Mouse (Mus musculus) stomach, embryonic 15.5 days (tissue): ENCODE measurements at regions not wholly inside any gene's neighbourhood (a gene's known extent, or its start where the extent isn't known, plus 50 kb on each side); places are given as distances from the start of the nearest gene placed in this dataset.

Experiments used
- ATAC-seq: fragments of 200-750 bp; cut with Nextera tagmentation; 2 replicates; pipeline ENCODE4 v1.8.0; 2017; ENCODE audit warnings: low read depth, moderate number of reproducible peaks, moderate TSS enrichment; ENCODE audit not compliant: insufficient read depth, low FRiP score
- H3K27ac ChIP-seq: fragments of 300-500 bp; sonication (generic); 2 replicates; pipeline ENCODE4 v1.5.1; 2015; ENCODE audit warnings: mild to moderate bottlenecking, inconsistent platforms
- H3K27me3 ChIP-seq: fragments of 300-500 bp; sonication (generic); replicated peaks from 2 replicates; pipeline ENCODE4 v1.6.1; 2015; ENCODE audit warnings: inconsistent platforms
- H3K36me3 ChIP-seq: fragments of 300-500 bp; sonication (generic); 2 replicates; pipeline ENCODE4 v1.6.1; 2015; ENCODE audit warnings: inconsistent platforms
- H3K4me1 ChIP-seq: fragments of 300-500 bp; sonication (generic); 2 replicates; pipeline ENCODE4 v1.6.1; 2015; ENCODE audit warnings: inconsistent platforms
- H3K4me2 ChIP-seq: fragments of 300-500 bp; sonication (generic); 2 replicates; pipeline ENCODE4 v1.6.1; 2015; ENCODE audit warnings: mild to moderate bottlenecking, inconsistent platforms
- H3K4me3 ChIP-seq: fragments of 300-500 bp; sonication (generic); replicated peaks from 2 replicates; pipeline ENCODE4 v1.5.1; 2015; ENCODE audit warnings: inconsistent platforms
- H3K9ac ChIP-seq: fragments of 300-500 bp; sonication (generic); 2 replicates; pipeline ENCODE4 v1.6.1; 2015; ENCODE audit warnings: inconsistent platforms
- H3K9me3 ChIP-seq: fragments of 300-500 bp; sonication (generic); 2 replicates; pipeline ENCODE4 v1.6.1; 2016; ENCODE audit warnings: inconsistent platforms
- WGBS: fragments of 180-500 bp; shearing (Covaris S2); methylation state at CpG from one replicate; pipeline ENCODE4 v1.1.7; 2015; 5-methylcytosine and 5-hydroxymethylcytosine counted together

DNA sequence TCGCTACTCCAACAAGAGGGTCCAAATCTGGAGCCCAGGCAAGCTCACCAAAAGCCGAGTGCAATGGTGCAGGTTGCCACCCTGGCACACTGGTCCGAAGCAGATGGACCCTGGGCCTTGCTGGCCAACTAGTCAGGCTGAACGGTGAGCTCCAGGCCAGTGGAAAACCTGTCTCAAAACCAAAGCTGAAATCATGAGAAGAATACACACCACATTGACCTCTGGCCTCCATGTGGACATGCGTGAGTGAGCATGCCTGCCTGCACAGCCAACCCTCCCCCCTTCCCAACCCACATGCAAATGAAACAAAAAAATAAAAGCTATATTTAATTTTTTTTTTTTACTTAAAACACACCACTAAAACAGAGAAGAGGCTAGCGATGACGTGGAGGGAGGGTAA lies 80.8 kb downstream of the Tex35 start:
- Histone ChIP-seq H3K36me3 (no peaks in the 10 kb centered on the region), H3K27ac (no peak overlapping the region), H3K4me1 (no peaks in the 10 kb centered on the region), H3K9me3 (no peaks in the 10 kb centered on the region), H3K4me2 (no peak overlapping the region), H3K9ac (no peak overlapping the region), H3K4me3 (no peak overlapping the region), H3K27me3 (no peaks in the 10 kb centered on the region)
- no peak for ATAC-seq
- 88% methylated on average over 7 of the region's 7 CpGs for whole genome bisulfite sequencing

DNA sequence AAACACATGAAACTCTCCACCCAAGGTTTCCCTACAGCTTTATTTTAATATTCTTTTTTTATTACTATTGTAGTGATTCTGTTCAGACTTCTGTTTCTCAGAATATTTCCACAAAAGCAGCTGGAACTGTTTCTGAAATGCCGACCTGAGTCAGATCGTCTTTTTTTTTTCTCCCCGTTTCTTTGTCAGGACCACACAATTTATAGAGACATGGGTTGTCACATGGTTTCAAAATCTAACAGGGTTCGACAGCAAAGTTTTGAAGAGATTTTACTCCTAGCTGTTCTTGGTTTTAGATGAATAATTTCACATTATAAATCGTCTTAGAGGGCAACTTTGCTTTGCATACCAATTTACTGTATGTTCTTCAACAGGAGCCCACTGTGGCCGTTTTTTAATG lies 84.0 kb upstream of the Ralgps2 start:
- Histone ChIP-seq H3K27ac (no peak overlapping the region), H3K4me2 (no peak overlapping the region), H3K4me1 (no peaks in the 10 kb centered on the region), H3K9me3 (no peaks in the 10 kb centered on the region), H3K9ac (no peak overlapping the region), H3K36me3 (no peaks in the 10 kb centered on the region), H3K4me3 (no peak overlapping the region), H3K27me3 (no peaks in the 10 kb centered on the region)
- no peak for ATAC-seq
- 61% methylated on average over 6 of the region's 6 CpGs for WGBS

DNA sequence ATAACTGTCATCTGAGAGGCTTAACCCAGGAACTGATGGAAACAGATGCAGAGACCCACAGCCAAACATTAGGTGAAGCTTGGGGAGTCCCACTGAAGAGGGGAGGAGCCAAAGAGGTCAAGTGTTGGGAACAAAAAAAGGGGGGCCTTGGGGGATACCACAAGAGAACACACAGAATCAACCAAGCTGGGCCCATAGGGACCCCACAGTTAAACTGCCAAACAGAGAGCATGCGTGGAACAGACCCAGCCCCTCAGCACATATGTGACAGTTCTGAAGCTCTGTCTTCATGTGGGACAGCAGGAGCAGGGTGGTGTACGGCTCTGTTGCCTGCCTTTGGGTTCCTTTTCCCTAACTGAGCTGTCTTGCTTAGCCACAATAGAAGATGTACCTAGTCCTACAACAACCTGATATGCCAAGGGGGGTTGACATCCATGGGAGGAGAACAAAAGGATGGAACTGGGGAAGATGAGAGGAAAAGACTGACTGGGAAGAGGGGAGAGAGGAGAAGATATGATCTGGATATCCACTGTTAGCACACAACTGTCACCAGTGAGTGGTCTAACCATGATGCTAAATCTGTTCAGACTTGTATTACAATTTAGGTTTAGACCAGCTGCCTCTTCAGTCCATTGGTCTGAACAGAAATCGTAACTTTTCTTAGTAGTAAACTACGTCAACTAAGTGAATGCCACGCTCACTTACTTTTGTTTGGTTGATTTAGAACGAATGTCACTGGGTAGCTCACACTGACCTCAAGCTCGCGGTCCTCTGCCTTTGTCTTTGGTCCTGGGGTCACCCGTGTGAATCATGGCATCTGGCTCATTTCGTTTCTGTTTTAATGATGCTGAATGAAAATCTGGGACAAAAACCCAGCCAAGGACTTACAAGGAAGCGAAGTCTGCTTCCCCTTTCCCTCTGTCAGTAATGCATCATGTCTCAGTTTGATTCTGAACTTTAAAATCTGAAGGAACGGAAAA lies 83.3 kb upstream of the Ralgps2 start:
- Histone ChIP-seq H3K9me3 (no peaks in the 10 kb centered on the region), H3K27ac (no peak overlapping the region), H3K36me3 (no peaks in the 10 kb centered on the region), H3K9ac (no peak overlapping the region), H3K4me1 (no peaks in the 10 kb centered on the region), H3K4me3 (no peak overlapping the region), H3K27me3 (no peaks in the 10 kb centered on the region), H3K4me2 (no peak overlapping the region)
- ATAC-seq: no peak
- 79% methylated on average over 12 of the region's 12 CpGs for WGBS

DNA sequence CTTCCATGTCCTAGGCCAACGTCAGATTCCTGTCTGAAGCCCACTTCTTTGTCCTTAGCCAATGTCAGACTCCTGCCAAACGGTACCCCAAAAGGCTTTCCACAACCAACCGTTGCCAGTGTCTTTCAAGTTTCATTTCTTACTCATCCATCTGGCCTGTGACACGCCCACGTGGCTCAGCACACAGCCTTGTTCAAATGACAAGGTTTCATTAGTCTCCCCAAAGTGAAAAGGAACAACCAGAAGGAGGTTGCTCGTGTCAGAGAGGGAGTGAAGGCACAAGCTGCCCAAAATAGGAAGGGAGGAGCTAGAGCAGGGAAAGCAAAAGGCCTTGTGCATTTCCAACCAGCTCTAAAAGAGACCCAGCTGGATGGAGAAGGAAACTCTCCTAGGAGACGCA lies 80.5 kb upstream of the Ralgps2 start:
- Histone ChIP-seq H3K4me1 (no peaks in the 10 kb centered on the region), H3K4me3 (no peak overlapping the region), H3K27ac (no peak overlapping the region), H3K9ac (no peak overlapping the region), H3K27me3 (no peaks in the 10 kb centered on the region), H3K4me2 (no peak overlapping the region), H3K36me3 (no peaks in the 10 kb centered on the region), H3K9me3 (no peaks in the 10 kb centered on the region)
- 51% methylated on average over 7 of the region's 7 CpGs for WGBS
- no peak for ATAC-seq

DNA sequence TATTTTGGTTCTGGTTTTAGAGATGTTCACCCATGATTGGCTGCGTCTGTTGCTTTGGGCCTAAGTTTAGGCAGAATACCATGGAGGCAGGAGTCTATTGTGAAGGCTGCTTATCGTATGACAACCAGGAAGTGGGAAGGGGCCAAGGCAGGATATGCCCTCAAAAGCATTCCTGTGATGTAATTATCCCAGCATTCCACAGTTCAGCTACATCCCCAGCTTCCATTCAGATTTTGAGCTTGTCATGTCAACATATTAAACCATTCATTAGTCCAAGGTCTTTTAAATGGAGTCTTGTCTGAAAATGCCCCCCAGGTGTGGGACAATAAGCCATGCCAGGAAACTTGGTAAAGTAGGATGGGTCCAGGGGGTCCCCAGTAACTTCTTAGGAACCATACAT lies 79.3 kb upstream of the Ralgps2 start:
- Histone ChIP-seq H3K36me3 (no peaks in the 10 kb centered on the region), H3K27ac (no peak overlapping the region), H3K4me1 (no peaks in the 10 kb centered on the region), H3K27me3 (no peaks in the 10 kb centered on the region), H3K4me2 (no peak overlapping the region), H3K4me3 (no peak overlapping the region), H3K9me3 (no peaks in the 10 kb centered on the region), H3K9ac (no peak overlapping the region)
- ATAC-seq: no peak
- WGBS: 90% methylated on average over 2 of the region's 2 CpGs

DNA sequence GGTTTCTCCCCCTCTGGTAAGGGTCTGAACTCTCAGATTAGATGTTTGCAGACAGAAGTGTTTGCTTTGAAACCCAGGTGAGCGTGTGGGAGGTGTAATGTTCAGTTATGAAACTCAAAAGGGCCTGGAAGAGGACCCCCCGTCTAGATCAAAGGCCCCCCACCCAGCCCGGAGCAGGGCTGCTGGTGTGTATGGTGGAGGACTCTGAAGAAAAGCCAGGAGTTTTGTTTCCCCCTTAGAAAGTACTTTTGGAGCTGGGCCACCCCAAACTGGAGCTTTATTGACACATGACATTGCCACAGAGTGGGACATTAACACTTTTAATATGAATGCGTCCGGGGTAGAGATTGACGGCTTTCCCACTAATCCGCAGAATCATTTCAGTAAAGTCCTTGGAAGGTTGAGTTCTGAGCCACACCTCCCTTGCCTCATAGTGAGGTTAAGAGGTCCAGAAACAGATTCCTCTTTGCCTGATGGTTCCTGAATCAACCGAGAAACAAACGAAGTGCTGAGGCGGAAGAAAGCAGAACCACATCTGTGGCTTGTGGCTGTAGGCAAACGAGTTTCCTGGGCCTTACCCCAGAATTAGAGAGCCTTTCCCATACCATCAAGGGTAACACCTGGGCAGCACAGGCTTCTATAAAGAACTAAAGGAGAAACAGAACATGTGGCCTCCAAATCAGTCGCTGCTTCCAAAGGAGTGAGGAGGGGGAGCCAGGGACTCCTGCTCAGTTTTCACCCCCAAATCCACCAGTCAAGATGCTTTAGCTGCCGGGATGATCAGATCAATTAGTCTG lies 78.0 kb upstream of the Ralgps2 start:
- WGBS: 65% methylated on average over 13 of the region's 13 CpGs
- ATAC-seq: no peak
- Histone ChIP-seq H3K36me3 (no peaks in the 10 kb centered on the region), H3K27me3 (no peaks in the 10 kb centered on the region), H3K27ac (no peak overlapping the region), H3K4me3 (no peak overlapping the region), H3K4me2 (no peak overlapping the region), H3K9me3 (no peaks in the 10 kb centered on the region), H3K9ac (no peak overlapping the region), H3K4me1 (no peaks in the 10 kb centered on the region)

DNA sequence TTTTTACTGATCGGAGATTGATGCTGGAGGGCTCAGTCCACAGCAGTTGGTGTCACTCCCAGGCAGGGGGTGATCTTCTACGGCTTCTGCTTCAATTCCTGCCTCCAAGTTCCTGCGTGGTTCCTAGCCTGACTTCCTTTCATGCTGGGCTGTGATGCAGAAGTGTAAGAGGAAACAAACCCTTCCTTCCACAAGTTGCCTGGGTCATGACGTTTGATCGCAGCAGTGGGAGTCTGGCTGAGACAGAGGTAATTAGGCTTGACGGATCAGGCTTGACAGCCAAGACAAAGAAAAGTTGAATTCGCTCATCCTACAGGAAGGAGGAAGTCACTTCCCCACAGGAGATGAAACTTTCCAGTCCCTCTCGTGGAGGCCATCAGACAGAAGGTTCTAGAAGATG lies 77.2 kb upstream of the Ralgps2 start:
- H3K27me3 ChIP-seq: no peaks in the 10 kb centered on the region
- H3K4me1 ChIP-seq: no peaks in the 10 kb centered on the region
- no peak overlapping the region for H3K9ac ChIP-seq
- H3K27ac ChIP-seq: no peak overlapping the region
- no peaks in the 10 kb centered on the region for H3K36me3 ChIP-seq
- WGBS: 54% methylated on average over 8 of the region's 8 CpGs
- no peak overlapping the region for H3K4me3 ChIP-seq
- H3K9me3 ChIP-seq: no peaks in the 10 kb centered on the region
- H3K4me2 ChIP-seq: no peak overlapping the region
- ATAC-seq: no peak

DNA sequence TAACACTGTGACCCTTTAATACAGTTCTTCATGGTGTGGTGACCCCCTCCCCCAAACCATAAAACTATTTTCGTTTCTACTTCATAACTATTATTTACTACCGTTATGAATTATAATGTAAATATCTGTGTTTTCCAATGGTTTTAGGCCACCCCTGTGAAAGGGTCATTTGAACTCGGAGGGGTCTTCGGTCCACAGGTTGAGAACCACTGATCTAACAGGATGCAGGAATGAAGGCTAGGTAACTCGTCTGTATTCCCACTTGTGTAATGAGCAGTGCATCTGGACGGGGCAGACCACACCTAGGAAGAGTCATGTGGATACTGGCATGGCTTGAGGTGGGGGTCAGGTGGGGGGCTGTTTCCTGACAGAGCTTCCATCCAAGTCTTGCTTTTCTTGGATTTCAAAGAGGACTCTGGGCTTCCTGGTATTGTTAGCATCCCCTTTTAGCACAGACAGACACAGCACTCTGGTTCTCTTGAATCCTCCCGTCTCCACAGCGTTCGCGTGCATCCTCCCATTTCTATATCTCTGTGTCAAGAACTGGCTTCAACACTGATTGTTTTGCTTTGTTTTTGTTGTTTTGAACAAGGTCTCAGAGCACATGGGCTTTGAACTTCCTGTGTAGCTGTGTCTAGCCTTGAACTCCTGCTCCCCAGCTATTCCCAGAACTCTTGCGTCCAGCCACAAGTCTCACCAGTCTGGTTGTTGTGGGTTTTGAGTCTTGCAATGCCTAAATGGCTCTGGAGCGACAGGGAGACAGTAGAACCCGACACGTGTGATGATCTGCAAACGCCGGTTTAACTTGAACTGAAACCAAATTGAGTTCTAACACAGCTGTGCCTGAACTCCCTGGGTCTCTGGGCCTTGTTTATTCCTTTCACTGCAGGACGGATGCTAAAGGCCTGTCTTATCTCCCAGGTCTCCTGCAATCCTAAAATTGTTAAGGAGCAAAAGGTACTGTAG lies 75.4 kb upstream of the Ralgps2 start:
- ATAC-seq: no peak
- Histone ChIP-seq H3K4me3 (no peak overlapping the region), H3K4me2 (no peak overlapping the region), H3K9ac (no peak overlapping the region), H3K36me3 (no peaks in the 10 kb centered on the region), H3K9me3 (no peaks in the 10 kb centered on the region), H3K4me1 (no peaks in the 10 kb centered on the region), H3K27me3 (no peaks in the 10 kb centered on the region), H3K27ac (0 out of 2 replicates have a peak overlapping the region, but pooled peaks have one; percentile 22)
- 74% methylated on average over 17 of the region's 17 CpGs for WGBS

DNA sequence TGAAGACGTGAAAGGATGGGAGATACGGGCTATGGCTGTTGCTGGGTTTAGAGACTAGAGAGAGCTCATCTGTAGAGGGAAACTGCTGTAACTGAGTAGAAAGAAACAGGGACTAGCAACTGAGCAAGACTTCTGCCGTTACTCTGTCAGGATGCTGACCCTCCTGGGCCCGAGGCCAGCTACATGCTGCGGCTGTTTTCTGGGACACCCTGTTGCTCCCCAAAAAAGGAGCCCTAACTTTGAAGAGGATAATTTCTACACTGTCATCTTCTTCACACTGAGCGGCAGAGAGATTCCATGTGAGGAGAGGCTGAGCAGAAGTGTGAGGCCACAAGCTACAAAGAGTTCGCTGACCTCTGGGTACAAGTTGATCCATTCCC lies 74.2 kb upstream of the Ralgps2 start:
- Histone ChIP-seq H3K4me3 (no peak overlapping the region), H3K9me3 (no peaks in the 10 kb centered on the region), H3K4me2 (no peak overlapping the region), H3K27me3 (no peaks in the 10 kb centered on the region), H3K36me3 (no peaks in the 10 kb centered on the region), H3K9ac (no peak overlapping the region), H3K4me1 (no peaks in the 10 kb centered on the region), H3K27ac (no peak overlapping the region; the same call in 1 of the 2 replicates)
- WGBS: 62% methylated on average over 7 of the region's 7 CpGs
- ATAC-seq: no peak

DNA sequence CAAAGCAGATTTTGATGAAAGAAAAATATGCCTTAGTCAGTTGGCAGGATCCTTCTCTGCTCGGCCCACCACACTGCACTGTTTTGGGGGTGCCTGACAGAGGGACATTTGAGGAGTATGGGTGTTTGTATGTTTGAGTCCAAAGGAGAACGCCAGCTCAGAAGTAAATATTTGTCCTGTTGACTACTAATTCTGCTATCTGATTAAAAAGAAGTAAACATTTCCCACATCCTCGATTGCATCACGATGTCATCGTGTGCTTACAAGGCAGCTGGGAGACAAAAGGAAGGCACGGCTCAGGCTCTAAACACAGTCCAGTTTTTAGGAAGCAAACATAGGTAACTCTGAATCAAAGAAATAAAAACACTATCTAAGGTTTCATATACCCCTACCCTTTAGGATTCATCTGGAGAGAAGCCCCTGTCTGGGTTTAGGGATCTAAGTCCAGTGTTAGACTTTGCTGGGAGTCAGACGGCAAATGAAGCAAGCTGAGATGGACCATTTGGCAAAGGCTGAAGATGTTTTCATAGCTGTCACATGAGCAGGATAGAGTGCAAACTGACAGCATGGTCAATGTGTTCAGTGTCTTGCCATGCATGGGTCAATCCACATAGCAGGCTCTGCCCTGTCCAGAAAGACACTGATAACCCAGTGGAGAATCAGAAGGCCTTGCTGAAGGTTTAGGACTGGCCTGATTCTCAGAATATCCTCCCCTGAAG lies 73.7 kb upstream of the Ralgps2 start:
- Histone ChIP-seq H3K27me3 (no peaks in the 10 kb centered on the region), H3K4me1 (no peaks in the 10 kb centered on the region), H3K9ac (no peak overlapping the region), H3K9me3 (no peaks in the 10 kb centered on the region), H3K4me3 (no peak overlapping the region), H3K4me2 (no peak overlapping the region), H3K27ac (no peak overlapping the region; the same call in 1 of the 2 replicates), H3K36me3 (no peaks in the 10 kb centered on the region)
- 41% methylated on average over 7 of the region's 7 CpGs for WGBS
- ATAC-seq: no peak

DNA sequence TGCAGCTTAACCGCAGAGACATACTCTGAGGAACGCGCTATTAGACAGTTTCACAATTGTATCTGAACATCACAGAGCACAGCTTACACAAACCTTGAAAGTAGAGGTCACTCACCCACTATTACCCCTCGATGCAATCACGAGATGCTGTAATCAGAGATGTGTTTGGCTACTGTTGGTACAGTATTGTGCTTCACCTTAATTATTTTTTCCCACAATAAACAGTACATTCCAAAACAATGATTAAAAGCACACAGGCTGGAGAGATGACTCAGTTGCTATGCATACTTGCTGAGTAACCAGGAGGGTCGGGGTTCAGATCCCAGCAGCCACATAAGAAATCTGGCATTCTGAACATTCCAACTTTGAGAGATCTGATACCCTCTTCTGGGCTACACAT lies 71.8 kb upstream of the Ralgps2 start:
- Histone ChIP-seq H3K27ac (no peak overlapping the region), H3K27me3 (no peaks in the 10 kb centered on the region), H3K9ac (no peak overlapping the region), H3K36me3 (no peaks in the 10 kb centered on the region), H3K4me2 (no peak overlapping the region), H3K9me3 (no peaks in the 10 kb centered on the region), H3K4me1 (no peaks in the 10 kb centered on the region), H3K4me3 (no peak overlapping the region)
- no peak for ATAC-seq
- WGBS: 84% methylated on average over 6 of the region's 6 CpGs
